Mouse (Mus musculus) myocyte (in vitro differentiated cells): ENCODE measurements around the gene Hexa. TPM values are rescaled to one million over a fixed set of nuclear protein-coding genes. Genes with fewer than 3 reads are reported as not detected.

Source experiments
- H3K27me3 ChIP-seq: one replicate; pipeline ENCODE4 v1.6.1; 2011; ENCODE audit not compliant: control insufficient read depth, insufficient read depth, insufficient read length
- H3K36me3 ChIP-seq: one replicate; pipeline ENCODE4 v1.6.1; 2011; ENCODE audit not compliant: control insufficient read depth, insufficient read depth
- H3K4me2 ChIP-seq: one replicate; pipeline ENCODE4 v1.6.1; 2011; ENCODE audit warnings: low read depth, control low read depth
- H3K4me3 ChIP-seq: one replicate; pipeline ENCODE4 v1.5.1; 2011; ENCODE audit warnings: mild to moderate bottlenecking, control low read depth, moderate library complexity
- H3K79me2 ChIP-seq: one replicate; pipeline ENCODE4 v1.6.1; 2011; ENCODE audit not compliant: control insufficient read depth, insufficient read depth
- H3ac ChIP-seq: one replicate; pipeline ENCODE4 v1.6.1; 2011; ENCODE audit not compliant: control insufficient read depth, insufficient read length
- CEBPB ChIP-seq: IDR thresholded peaks from 2 replicates; pipeline ENCODE4 v1.6.1; 2011; ENCODE audit warnings: mild to moderate bottlenecking, moderate library complexity; ENCODE audit not compliant: poor library complexity, insufficient read depth, severe bottlenecking
- E2F4 ChIP-seq: IDR thresholded peaks from one replicate; pipeline ENCODE4 v1.6.1; 2011; ENCODE audit warnings: mild to moderate bottlenecking, control low read depth, moderate library complexity; ENCODE audit not compliant: insufficient read depth
- MAX ChIP-seq: IDR thresholded peaks from one replicate; pipeline ENCODE4 v1.6.1; 2011; ENCODE audit warnings: low read depth, mild to moderate bottlenecking, control low read depth
- MYOD1 ChIP-seq, 3 experiments: IDR thresholded peaks; one replicate each; pipeline ENCODE4 v1.6.1; 2011; ENCODE audit warnings: control low read depth in 2 of 3, low read depth in 2 of 3, mild to moderate bottlenecking in 2 of 3, moderate library complexity in 1 of 3; ENCODE audit not compliant: insufficient read length in 2 of 3, control insufficient read depth in 1 of 3
- MYOG ChIP-seq, 3 experiments: IDR thresholded peaks; one replicate each; pipeline ENCODE4 v1.6.1; 2011; ENCODE audit warnings: control low read depth in 2 of 3, low read depth in 2 of 3, mild to moderate bottlenecking in 2 of 3; ENCODE audit not compliant: insufficient read length in 2 of 3, control insufficient read depth in 1 of 3, insufficient read depth in 1 of 3
- POLR2A ChIP-seq: IDR thresholded peaks from one replicate; pipeline ENCODE4 v1.6.1; 2011; ENCODE audit warnings: low read depth, mild to moderate bottlenecking, control low read depth, moderate library complexity; ENCODE audit not compliant: insufficient read length
- POLR2AphosphoS2 ChIP-seq: IDR thresholded peaks from one replicate; pipeline ENCODE4 v1.6.1; 2011; ENCODE audit warnings: low read depth, control low read depth; ENCODE audit not compliant: insufficient read length
- REST ChIP-seq: IDR thresholded peaks from one replicate; pipeline ENCODE4 v1.6.1; 2011; ENCODE audit warnings: mild to moderate bottlenecking, control low read depth, moderate library complexity; ENCODE audit not compliant: insufficient read depth, insufficient read length
- SRF ChIP-seq: IDR thresholded peaks from one replicate; pipeline ENCODE4 v1.6.1; 2011; ENCODE audit warnings: low read depth; ENCODE audit not compliant: control insufficient read depth, insufficient read length
- TCF12 ChIP-seq: IDR thresholded peaks from one replicate; pipeline ENCODE4 v1.6.1; 2011; ENCODE audit warnings: mild to moderate bottlenecking, control low read depth; ENCODE audit not compliant: poor library complexity, insufficient read depth, severe bottlenecking
- TCF3 ChIP-seq: IDR thresholded peaks from one replicate; pipeline ENCODE4 v1.6.1; 2011; ENCODE audit warnings: low read depth, control low read depth; ENCODE audit not compliant: insufficient read length
- USF1 ChIP-seq: IDR thresholded peaks from one replicate; pipeline ENCODE4 v1.6.1; 2011; ENCODE audit warnings: low read depth, mild to moderate bottlenecking, control low read depth, moderate library complexity
- polyA plus RNA-seq: library from polyadenylated mRNA; unstranded; fragments of >200 nt; fragmentation: generic; extraction: Trizol; gene quantifications from one replicate; pipeline ENCODE4 v1.2.1, GENCODE M21; 2012; ENCODE audit warnings: missing spikeins

Hexa gene
- polyA plus RNA-seq, 1 experiment: 131 TPM

DNA sequence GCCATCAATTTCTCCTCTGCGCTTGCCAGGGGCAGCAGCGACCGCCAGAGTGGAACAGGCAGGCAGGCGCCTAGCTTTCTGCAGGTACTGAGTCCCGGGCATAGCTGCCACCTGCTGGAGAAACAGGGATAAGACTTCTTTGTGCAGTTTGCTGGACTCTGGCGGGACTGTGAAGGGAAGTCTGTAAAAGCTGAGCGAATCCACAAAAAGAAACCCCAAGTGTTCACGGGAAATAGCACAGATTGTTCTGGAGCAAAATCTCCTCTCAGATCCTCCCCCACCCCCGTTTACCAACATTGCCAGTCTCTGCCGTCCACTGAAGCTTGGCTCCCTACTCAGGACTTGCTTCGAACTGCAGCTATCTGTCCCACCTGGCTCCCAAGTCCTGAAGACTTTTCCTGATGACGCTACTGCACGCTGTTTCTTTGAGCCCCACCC, 45.5 kb downstream of the Hexa start:
- TF ChIP-seq POLR2A (no peak), REST (no peak), TCF3 (no peak), USF1 (no peak), MAX (no peak), MYOD1 (IDR thresholded peaks at IDR 0.05; ENCODE audit: control insufficient read depth in 1 of 3, insufficient read length in 2 of 3, low read depth in 2 of 3) (no peak)
- Histone ChIP-seq H3K4me3 (no peak overlapping the region), H3ac (no peak overlapping the region), H3K36me3 (no peaks in the 10 kb centered on the region), H3K27me3 (peaks cover 6% of the 10 kb centered on the region), H3K79me2 (no peaks in the 10 kb centered on the region), H3K4me2 (peak overlapping the region; percentile 68)

GRCm38 (mm10) chr9:59588252-59588651, 48.9 kb downstream of the Hexa start:
- Histone ChIP-seq H3K27me3 (no peaks in the 10 kb centered on the region), H3K4me2 (no peak overlapping the region), H3K79me2 (no peaks in the 10 kb centered on the region), H3K4me3 (no peak overlapping the region), H3ac (no peak overlapping the region), H3K36me3 (no peaks in the 10 kb centered on the region)
- TF ChIP-seq MYOD1 (IDR thresholded peaks at IDR 0.05; ENCODE audit: control insufficient read depth in 1 of 3, insufficient read length in 2 of 3, low read depth in 2 of 3) (no peak), TCF12 (no peak), MAX (no peak), CEBPB (no peak), POLR2A (no peak), SRF (no peak), MYOG (IDR thresholded peaks at IDR 0.05; ENCODE audit: control insufficient read depth in 1 of 3, insufficient read depth in 1 of 3, insufficient read length in 2 of 3, low read depth in 2 of 3) (no peak), POLR2AphosphoS2 (no peak), REST (no peak), E2F4 (no peak), USF1 (no peak), TCF3 (no peak)

GRCm38 (mm10) chr9:59588710-59589671, 49.7 kb downstream of the Hexa start:
- Histone ChIP-seq H3K4me2 (peak overlapping the region; percentile 48), H3ac (no peak overlapping the region), H3K27me3 (no peaks in the 10 kb centered on the region), H3K79me2 (no peaks in the 10 kb centered on the region), H3K4me3 (no peak overlapping the region), H3K36me3 (no peaks in the 10 kb centered on the region)
- TF ChIP-seq SRF (no peak), POLR2AphosphoS2 (no peak), CEBPB (no peak), REST (no peak), MYOG (IDR thresholded peaks at IDR 0.05; ENCODE audit: control insufficient read depth in 1 of 3, insufficient read depth in 1 of 3, insufficient read length in 2 of 3, low read depth in 2 of 3) (no peak), MYOD1 (IDR thresholded peaks at IDR 0.05; ENCODE audit: control insufficient read depth in 1 of 3, insufficient read length in 2 of 3, low read depth in 2 of 3) (no peak), POLR2A (no peak), E2F4 (no peak), TCF3 (no peak), MAX (no peak), TCF12 (no peak), USF1 (no peak)

DNA sequence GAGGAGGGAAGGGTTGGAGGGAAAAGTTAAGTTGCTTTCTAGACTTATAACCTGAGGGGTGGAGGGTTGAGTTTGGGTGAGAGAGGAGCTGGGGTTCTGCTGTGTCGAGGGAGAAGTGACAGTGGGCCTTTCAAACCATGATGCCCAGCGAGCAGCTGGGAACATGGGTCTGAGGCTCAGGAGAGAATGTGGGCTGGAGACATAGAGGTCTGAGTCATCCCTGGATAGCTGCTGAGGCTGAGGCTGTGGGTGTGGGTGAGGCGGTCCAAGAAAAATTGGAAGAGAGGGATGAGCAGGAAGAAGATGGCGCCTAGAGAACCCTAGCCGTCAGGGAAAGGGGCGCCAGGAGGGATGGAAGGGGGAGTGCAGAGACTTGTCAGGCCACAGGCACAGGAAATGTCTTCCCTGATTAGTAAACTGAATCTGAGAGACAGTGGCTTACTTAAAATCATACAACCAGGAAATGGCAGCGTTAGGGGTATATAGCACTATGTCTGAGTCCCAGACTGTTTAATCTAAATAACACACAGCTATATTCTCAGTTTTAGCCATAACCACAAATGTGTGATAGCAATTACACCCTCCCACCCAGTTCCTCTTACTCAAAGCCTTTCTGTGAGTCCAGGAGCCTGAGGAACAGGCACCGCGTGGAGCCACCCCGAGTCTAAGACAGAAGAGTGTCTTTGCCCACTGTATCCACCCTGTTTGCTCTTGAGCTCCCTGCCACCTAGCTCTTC, 50.5 kb downstream of the Hexa start:
- Histone ChIP-seq H3K4me3 (no peak overlapping the region), H3K79me2 (no peaks in the 10 kb centered on the region), H3K36me3 (no peaks in the 10 kb centered on the region), H3K4me2 (peak overlapping the region; percentile 48), H3K27me3 (no peaks in the 10 kb centered on the region), H3ac (no peak overlapping the region)
- TF ChIP-seq MYOD1 (IDR thresholded peaks at IDR 0.05; ENCODE audit: control insufficient read depth in 1 of 3, insufficient read length in 2 of 3, low read depth in 2 of 3) (peak; percentile 41 to 80 (median 75)), POLR2AphosphoS2 (no peak)

DNA sequence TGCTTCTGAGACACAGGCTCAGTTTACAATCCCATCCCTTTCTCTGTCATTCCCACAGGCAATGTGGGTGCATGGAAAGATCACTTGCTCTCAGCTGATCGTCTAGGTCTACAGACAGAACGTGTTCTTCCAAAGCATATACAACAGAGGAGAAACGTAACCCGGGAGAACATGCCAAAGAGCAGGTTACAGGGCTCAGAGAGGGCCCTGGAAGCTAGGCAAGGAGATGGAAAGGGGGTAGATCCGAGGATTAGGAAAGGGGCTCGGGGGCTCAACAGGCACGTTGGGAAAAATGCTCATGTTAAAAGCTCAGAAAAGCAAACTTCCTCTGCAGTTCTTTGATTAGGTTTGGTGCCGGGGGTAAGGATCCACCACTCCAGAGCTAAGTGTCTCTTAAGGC, 62.3 kb downstream of the Hexa start:
- Histone ChIP-seq H3K27me3 (peaks cover 12% of the 10 kb centered on the region), H3K79me2 (no peaks in the 10 kb centered on the region), H3ac (no peak overlapping the region), H3K4me3 (no peak overlapping the region), H3K36me3 (no peaks in the 10 kb centered on the region), H3K4me2 (no peak overlapping the region)
- TF ChIP-seq POLR2AphosphoS2: no peak
- TF ChIP-seq SRF: no peak
- TF ChIP-seq MAX: no peak
- TF ChIP-seq CEBPB: no peak
- no peak for TF ChIP-seq TCF12
- TF ChIP-seq USF1: no peak
- no peak for TF ChIP-seq REST
- TF ChIP-seq TCF3: no peak
- no peak for TF ChIP-seq POLR2A
- no peak for TF ChIP-seq MYOD1 (IDR thresholded peaks at IDR 0.05; ENCODE audit: control insufficient read depth in 1 of 3, insufficient read length in 2 of 3, low read depth in 2 of 3)
- no peak for TF ChIP-seq E2F4
- no peak for TF ChIP-seq MYOG (IDR thresholded peaks at IDR 0.05; ENCODE audit: control insufficient read depth in 1 of 3, insufficient read depth in 1 of 3, insufficient read length in 2 of 3, low read depth in 2 of 3)
